Mouse (Mus musculus): Measurements from ENCODE around the gene B4galt4. TPM values are rescaled to one million over a fixed set of nuclear protein-coding genes. Genes with fewer than 3 reads are reported as not detected.

B4galt4 gene
- polyA plus RNA-seq, 1 experiment from 2014 or later, result 29.9 TPM

DNA sequence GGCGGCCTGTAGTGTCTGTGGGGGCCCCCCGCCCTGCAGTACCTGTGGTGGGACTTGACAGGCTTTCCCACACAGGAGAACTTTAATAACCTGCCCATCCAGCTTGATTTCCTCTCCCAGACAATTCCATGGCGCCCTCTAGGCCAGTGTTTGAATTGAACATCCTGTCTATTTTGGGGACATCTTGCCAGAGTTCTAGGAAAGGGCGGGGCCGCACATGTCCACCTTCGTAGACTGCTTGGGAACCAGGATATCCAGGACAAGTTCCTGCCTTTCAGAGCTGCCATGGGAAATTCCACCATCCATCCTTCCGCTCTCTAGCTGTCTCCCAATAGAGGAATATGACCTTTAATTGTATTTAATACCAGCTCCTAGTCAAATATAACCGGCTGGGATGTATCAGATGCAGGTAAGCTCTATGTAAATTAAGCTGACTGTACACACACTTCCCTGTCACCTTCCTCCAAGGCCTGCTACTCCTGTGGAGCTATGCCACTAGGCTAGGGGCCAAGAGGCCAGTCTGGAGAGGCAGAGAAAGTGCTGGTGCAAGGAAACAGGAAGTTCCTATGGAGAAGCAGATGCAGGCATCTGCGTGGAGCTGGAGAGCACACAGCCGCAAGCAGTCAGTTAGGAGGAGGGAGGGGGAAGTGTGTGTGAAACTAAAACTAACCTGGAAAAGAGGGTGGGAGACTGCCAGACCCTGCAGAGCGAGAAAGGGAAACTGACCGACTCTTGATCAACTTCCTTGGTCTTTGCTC, 16.2 kb downstream of the B4galt4 start:
- no peak overlapping the region for H3K27ac ChIP-seq (ENCODE audit: low read depth, low read length)

DNA sequence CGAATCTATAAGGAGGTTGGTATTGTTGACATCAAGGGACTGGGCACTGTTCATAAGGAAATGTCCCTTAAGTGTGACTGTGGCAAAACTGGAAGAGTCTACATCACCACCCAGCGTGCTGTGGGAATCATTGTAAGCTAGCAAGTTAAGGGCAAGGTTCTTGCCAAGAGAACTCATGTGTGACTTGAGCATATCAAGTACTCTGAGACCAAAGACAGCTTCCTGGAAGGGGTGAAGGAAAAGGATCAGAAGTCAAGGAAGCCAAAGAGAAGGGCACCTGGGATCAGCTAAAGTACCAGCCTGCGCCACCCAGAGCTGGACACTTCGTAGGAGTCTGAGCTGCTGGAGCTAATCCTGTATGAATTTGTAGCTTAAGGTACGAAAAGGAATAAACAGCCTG, 18.2 kb downstream of the B4galt4 start:
- DNase-seq (ENCODE audit: low spot score) (no peak), ATAC-seq (replicated peaks; ENCODE audit: low FRiP score) (no peak)
- Histone ChIP-seq H3K4me2 (ENCODE audit: low read depth, low read length, severe bottlenecking) (no peak overlapping the region), H3K36me3 (ENCODE audit: control insufficient read depth, insufficient read depth, low read length) (no peaks in the 10 kb centered on the region), H3K27ac (ENCODE audit: low read depth, low read length) (no peak overlapping the region), H3K9ac (ENCODE audit: low read length) (no peak overlapping the region), H3K4me1 (replicated peaks; ENCODE audit: control insufficient read depth, insufficient read depth, low read length) (no peaks in the 10 kb centered on the region), H3K4me3 (ENCODE audit: low read depth, low read length) (no peak overlapping the region), H3K9me3 (ENCODE audit: control insufficient read depth, low read length) (no peaks in the 10 kb centered on the region), H3K27me3 (ENCODE audit: control insufficient read depth, insufficient read depth, low read length) (no peaks in the 10 kb centered on the region)
- WGBS, result 95% methylated on average over 5 of the region's 5 CpGs

More for the DNA sequence above, 16.2 kb downstream of the B4galt4 start:
- H3K9ac ChIP-seq (ENCODE audit: low read length), result no peak overlapping the region
- H3K4me1 ChIP-seq (replicated peaks; ENCODE audit: control insufficient read depth, insufficient read depth, low read length), result no peaks in the 10 kb centered on the region
- no peaks in the 10 kb centered on the region for H3K9me3 ChIP-seq (ENCODE audit: control insufficient read depth, low read length)
- H3K27me3 ChIP-seq (ENCODE audit: control insufficient read depth, insufficient read depth, low read length), result no peaks in the 10 kb centered on the region
- ATAC-seq (replicated peaks; ENCODE audit: low FRiP score), result no peak
- H3K4me2 ChIP-seq (ENCODE audit: low read depth, low read length, severe bottlenecking), result no peak overlapping the region
- 84% methylated on average over 12 of the region's 12 CpGs for WGBS
- H3K4me3 ChIP-seq (ENCODE audit: low read depth, low read length), result no peak overlapping the region
- H3K36me3 ChIP-seq (ENCODE audit: control insufficient read depth, insufficient read depth, low read length), result no peaks in the 10 kb centered on the region
- DNase-seq (ENCODE audit: low spot score), result no peak

DNA sequence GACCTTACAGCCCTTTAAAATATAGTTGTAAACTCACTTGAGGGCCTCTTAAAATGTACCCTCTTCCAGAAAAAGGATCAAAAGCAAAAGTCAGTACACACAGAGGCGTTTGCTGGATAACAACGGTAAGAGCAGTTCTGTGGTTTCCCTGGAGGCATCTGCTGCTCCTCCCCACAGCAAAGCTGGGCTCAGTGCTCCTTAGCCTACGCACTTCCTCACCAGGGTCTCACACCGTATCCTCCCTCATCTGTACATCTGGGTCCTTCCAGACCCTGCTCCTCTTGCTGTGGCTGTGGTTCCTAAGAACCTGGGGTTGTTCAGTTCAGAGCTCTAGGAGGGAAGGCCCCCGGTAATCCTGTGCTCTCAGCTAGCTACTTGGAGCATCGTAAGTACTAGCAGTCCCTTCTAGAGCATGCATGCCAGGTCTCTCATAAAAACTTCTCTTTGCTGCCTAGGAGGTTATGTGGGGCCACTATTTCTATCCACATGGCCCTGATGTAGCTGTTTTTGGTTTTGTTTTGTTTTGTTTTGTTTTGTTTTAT, 18.8 kb downstream of the B4galt4 start:
- Histone ChIP-seq H3K36me3 (ENCODE audit: control insufficient read depth, insufficient read depth, low read length) (no peaks in the 10 kb centered on the region), H3K27ac (ENCODE audit: low read depth, low read length) (no peak overlapping the region), H3K4me1 (replicated peaks; ENCODE audit: control insufficient read depth, insufficient read depth, low read length) (no peaks in the 10 kb centered on the region), H3K4me2 (ENCODE audit: low read depth, low read length, severe bottlenecking) (no peak overlapping the region), H3K9me3 (ENCODE audit: control insufficient read depth, low read length) (no peaks in the 10 kb centered on the region), H3K27me3 (ENCODE audit: control insufficient read depth, insufficient read depth, low read length) (no peaks in the 10 kb centered on the region), H3K9ac (ENCODE audit: low read length) (no peak overlapping the region), H3K4me3 (ENCODE audit: low read depth, low read length) (no peak overlapping the region)
- DNase-seq (ENCODE audit: low spot score) (no peak), ATAC-seq (replicated peaks; ENCODE audit: low FRiP score) (no peak)
- WGBS, result 88% methylated on average over 6 of the region's 6 CpGs

DNA sequence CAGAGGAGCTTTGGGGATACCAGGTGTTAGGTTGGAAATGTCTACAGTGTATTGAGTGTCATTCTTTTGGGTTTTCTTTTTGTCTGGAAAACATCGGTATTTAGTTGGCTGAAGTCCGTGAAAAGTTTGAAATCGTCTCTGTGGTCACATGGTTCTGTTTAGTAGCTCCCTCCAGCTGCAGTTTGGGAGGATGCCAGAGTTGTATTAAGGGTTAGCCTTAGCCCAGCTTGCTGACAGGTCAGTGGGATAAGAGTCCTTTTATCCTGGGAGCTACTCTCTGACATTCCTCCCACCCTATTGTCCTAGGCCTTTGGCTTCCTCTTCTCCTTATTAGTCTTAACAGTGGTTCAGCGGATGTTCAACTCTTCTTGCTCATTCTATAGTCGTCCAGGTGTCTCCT, 19.9 kb downstream of the B4galt4 start:
- Histone ChIP-seq H3K9ac (ENCODE audit: low read length) (no peak overlapping the region), H3K27ac (ENCODE audit: low read depth, low read length) (no peak overlapping the region), H3K9me3 (ENCODE audit: control insufficient read depth, low read length) (no peaks in the 10 kb centered on the region), H3K4me2 (ENCODE audit: low read depth, low read length, severe bottlenecking) (no peak overlapping the region), H3K27me3 (ENCODE audit: control insufficient read depth, insufficient read depth, low read length) (no peaks in the 10 kb centered on the region), H3K4me1 (replicated peaks; ENCODE audit: control insufficient read depth, insufficient read depth, low read length) (no peaks in the 10 kb centered on the region), H3K4me3 (ENCODE audit: low read depth, low read length) (no peak overlapping the region), H3K36me3 (ENCODE audit: control insufficient read depth, insufficient read depth, low read length) (no peaks in the 10 kb centered on the region)
- no peak for ATAC-seq (replicated peaks; ENCODE audit: low FRiP score)
- WGBS, result 89% methylated on average over 5 of the region's 5 CpGs
- no peak for DNase-seq (ENCODE audit: low spot score)

DNA sequence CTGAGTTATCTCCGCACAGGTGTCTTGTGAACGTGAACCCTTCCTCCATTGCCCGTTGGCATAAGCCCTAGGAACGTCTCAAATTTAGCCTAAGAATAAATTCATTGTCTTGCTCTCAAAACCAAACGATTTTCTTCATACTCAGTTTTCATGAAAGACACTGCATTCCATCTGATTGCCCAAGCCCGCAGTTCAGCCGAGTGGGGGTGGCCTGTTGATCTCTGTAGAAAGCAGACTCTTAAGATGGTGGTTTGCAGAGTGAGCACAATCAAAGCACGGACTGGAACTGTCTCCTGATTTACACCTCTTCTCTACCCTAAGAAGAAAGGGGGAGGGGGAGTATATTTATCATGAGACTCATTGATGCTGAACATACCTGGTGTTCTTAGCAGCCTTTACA, 20.3 kb downstream of the B4galt4 start:
- H3K4me3 ChIP-seq (ENCODE audit: low read depth, low read length), result no peak overlapping the region
- H3K9ac ChIP-seq (ENCODE audit: low read length), result no peak overlapping the region
- WGBS, result 91% methylated on average over 8 of the region's 8 CpGs
- no peak for DNase-seq (ENCODE audit: low spot score)
- H3K27me3 ChIP-seq (ENCODE audit: control insufficient read depth, insufficient read depth, low read length), result no peaks in the 10 kb centered on the region
- no peaks in the 10 kb centered on the region for H3K36me3 ChIP-seq (ENCODE audit: control insufficient read depth, insufficient read depth, low read length)
- no peaks in the 10 kb centered on the region for H3K4me1 ChIP-seq (replicated peaks; ENCODE audit: control insufficient read depth, insufficient read depth, low read length)
- no peak overlapping the region for H3K4me2 ChIP-seq (ENCODE audit: low read depth, low read length, severe bottlenecking)
- no peaks in the 10 kb centered on the region for H3K9me3 ChIP-seq (ENCODE audit: control insufficient read depth, low read length)
- no peak for ATAC-seq (replicated peaks; ENCODE audit: low FRiP score)
- no peak overlapping the region for H3K27ac ChIP-seq (ENCODE audit: low read depth, low read length)

DNA sequence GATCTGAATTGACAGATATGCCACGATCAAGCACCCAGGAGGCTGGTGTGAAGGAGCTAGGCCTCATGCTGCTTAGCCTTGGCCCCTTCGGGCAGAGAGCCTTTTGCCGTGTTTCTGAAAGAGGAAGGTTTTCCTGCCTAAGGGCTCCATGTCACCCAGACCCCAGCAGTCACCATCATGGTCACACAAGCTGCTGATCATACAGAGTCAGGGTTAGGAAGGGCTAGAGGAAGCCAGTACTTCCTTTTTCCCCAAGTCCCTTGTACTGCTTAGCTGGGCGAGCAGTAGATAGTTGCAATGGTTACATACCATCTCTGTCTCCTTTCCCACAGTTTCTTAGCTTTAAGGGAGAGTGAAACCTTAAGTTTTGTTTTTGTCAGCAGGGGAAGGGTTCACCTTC, 21.4 kb downstream of the B4galt4 start:
- Histone ChIP-seq H3K9me3 (ENCODE audit: control insufficient read depth, low read length) (no peaks in the 10 kb centered on the region), H3K9ac (ENCODE audit: low read length) (no peak overlapping the region), H3K4me3 (ENCODE audit: low read depth, low read length) (no peak overlapping the region), H3K27ac (ENCODE audit: low read depth, low read length) (no peak overlapping the region), H3K36me3 (ENCODE audit: control insufficient read depth, insufficient read depth, low read length) (no peaks in the 10 kb centered on the region), H3K4me1 (replicated peaks; ENCODE audit: control insufficient read depth, insufficient read depth, low read length) (no peaks in the 10 kb centered on the region), H3K4me2 (ENCODE audit: low read depth, low read length, severe bottlenecking) (no peak overlapping the region), H3K27me3 (ENCODE audit: control insufficient read depth, insufficient read depth, low read length) (no peaks in the 10 kb centered on the region)
- DNase-seq (ENCODE audit: low spot score) (no peak), ATAC-seq (replicated peaks; ENCODE audit: low FRiP score) (no peak)
- WGBS, result 88% methylated on average over 4 of the region's 4 CpGs

DNA sequence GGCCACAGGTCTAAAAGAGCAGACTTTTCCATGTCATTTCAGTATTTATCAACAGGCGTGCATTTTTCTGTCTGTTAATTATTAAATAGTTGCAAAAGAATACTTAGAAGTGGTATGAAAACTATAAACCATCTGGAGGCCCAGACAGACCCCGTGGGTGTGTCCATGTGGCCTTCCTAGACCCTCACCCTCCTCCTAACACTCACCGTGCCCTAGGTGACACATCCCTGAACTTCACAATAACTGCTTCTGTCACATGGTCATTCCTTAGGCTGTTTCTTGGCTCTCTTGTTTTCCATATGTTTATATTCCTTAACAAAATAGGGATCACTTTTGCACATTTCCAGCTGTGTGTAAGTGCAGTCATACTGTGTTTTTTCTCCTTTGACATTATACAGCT, 24.6 kb downstream of the B4galt4 start:
- Histone ChIP-seq H3K27ac (ENCODE audit: low read depth, low read length) (no peak overlapping the region), H3K9me3 (ENCODE audit: control insufficient read depth, low read length) (no peaks in the 10 kb centered on the region), H3K9ac (ENCODE audit: low read length) (no peak overlapping the region), H3K4me2 (ENCODE audit: low read depth, low read length, severe bottlenecking) (no peak overlapping the region), H3K36me3 (ENCODE audit: control insufficient read depth, insufficient read depth, low read length) (no peaks in the 10 kb centered on the region), H3K27me3 (ENCODE audit: control insufficient read depth, insufficient read depth, low read length) (no peaks in the 10 kb centered on the region), H3K4me3 (ENCODE audit: low read depth, low read length) (no peak overlapping the region), H3K4me1 (replicated peaks; ENCODE audit: control insufficient read depth, insufficient read depth, low read length) (no peaks in the 10 kb centered on the region)
- WGBS, result 78% methylated on average over 3 of the region's 3 CpGs
- ATAC-seq (replicated peaks; ENCODE audit: low FRiP score) (no peak), DNase-seq (ENCODE audit: low spot score) (no peak)

DNA sequence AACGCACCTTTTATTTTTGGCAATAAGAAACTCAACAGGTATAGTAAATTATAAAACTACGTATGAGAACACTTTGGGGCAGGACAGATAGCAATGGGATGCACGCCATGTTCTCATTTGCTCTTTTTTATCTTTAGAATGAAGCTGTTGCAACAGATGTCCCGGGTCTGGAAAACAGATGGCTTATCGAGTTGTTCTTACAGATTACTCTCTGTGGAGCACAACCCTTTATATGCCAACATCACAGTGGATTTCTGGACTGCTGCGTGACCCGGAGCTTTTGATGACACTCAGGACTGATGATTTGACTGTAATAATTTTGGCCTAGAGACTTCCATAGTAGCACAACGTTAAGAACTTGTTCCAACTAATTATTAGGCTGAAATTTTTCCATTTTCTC, 25.7 kb downstream of the B4galt4 start:
- H3K4me3 ChIP-seq (ENCODE audit: low read depth, low read length), result no peak overlapping the region
- no peaks in the 10 kb centered on the region for H3K36me3 ChIP-seq (ENCODE audit: control insufficient read depth, insufficient read depth, low read length)
- no peaks in the 10 kb centered on the region for H3K4me1 ChIP-seq (replicated peaks; ENCODE audit: control insufficient read depth, insufficient read depth, low read length)
- H3K9me3 ChIP-seq (ENCODE audit: control insufficient read depth, low read length), result no peaks in the 10 kb centered on the region
- H3K9ac ChIP-seq (ENCODE audit: low read length), result no peak overlapping the region
- no peak overlapping the region for H3K4me2 ChIP-seq (ENCODE audit: low read depth, low read length, severe bottlenecking)
- no peak overlapping the region for H3K27ac ChIP-seq (ENCODE audit: low read depth, low read length)
- no peaks in the 10 kb centered on the region for H3K27me3 ChIP-seq (ENCODE audit: control insufficient read depth, insufficient read depth, low read length)
- ATAC-seq (replicated peaks; ENCODE audit: low FRiP score) (no peak), DNase-seq (ENCODE audit: low spot score) (no peak)
- WGBS, result 92% methylated on average over 8 of the region's 8 CpGs

DNA sequence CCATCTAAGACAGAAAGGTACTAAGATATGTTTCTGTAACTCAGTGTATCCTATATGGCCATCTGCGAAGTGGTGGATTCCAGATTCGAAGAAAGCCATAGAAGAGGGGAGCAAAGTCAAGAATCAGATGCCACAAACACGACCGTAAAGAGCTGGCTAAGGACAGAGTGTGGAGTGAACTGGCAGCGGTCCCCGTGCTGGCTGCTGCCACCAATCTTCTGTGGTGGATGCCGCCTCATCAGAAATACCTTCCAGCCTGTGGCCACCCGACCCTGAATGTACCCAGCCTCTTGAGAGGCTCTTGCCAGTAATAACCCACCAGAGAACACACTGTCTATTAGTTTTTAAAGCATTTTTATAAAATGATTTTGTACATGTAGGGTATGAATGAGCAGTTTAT, 26.3 kb downstream of the B4galt4 start:
- no peak overlapping the region for H3K4me3 ChIP-seq (ENCODE audit: low read depth, low read length)
- no peak overlapping the region for H3K4me2 ChIP-seq (ENCODE audit: low read depth, low read length, severe bottlenecking)
- no peaks in the 10 kb centered on the region for H3K4me1 ChIP-seq (replicated peaks; ENCODE audit: control insufficient read depth, insufficient read depth, low read length)
- WGBS, result 92% methylated on average over 8 of the region's 8 CpGs
- DNase-seq (ENCODE audit: low spot score) (no peak), ATAC-seq (replicated peaks; ENCODE audit: low FRiP score) (no peak)
- H3K9ac ChIP-seq (ENCODE audit: low read length), result no peak overlapping the region
- no peaks in the 10 kb centered on the region for H3K9me3 ChIP-seq (ENCODE audit: control insufficient read depth, low read length)
- H3K36me3 ChIP-seq (ENCODE audit: control insufficient read depth, insufficient read depth, low read length), result no peaks in the 10 kb centered on the region
- no peak overlapping the region for H3K27ac ChIP-seq (ENCODE audit: low read depth, low read length)
- H3K27me3 ChIP-seq (ENCODE audit: control insufficient read depth, insufficient read depth, low read length), result no peaks in the 10 kb centered on the region
